8 mouse cellular contexts compared by ENCODE assay signal in genomic region chr4:137469845-137470692, GRCm38 (mm10). TPM values are rescaled to one million over a fixed set of nuclear protein-coding genes. Genes with fewer than 3 reads are reported as not detected.
DNase-seq lines count a peak whose midpoint lies in the region; ATAC-seq and TF ChIP-seq lines count a peak whose summit lies in the region.

No protein-coding gene starts in this region.

- H3K27me3 ChIP-seq in lung, embryonic 14.5 days (ENCODE audit: insufficient read depth, low read length), result no peaks in the 10 kb centered on the region
- H3K27me3 ChIP-seq in forebrain, embryonic 10.5 days (ENCODE audit: poor library complexity, severe bottlenecking), result peaks cover 8% of the 10 kb centered on the region
- no peaks in the 10 kb centered on the region for H3K27me3 ChIP-seq in intestine, postnatal 0 days (replicated peaks; ENCODE audit: control insufficient read depth, insufficient read depth, low read length)
- peaks cover 5% of the 10 kb centered on the region; the same call in 1 of the 2 replicates for H3K27me3 ChIP-seq in neural tube, embryonic 15.5 days (replicated peaks)

- peak overlapping the region; percentile 92 for H3K4me3 ChIP-seq in lung, embryonic 14.5 days (ENCODE audit: low read depth, low read length)
- peak overlapping the region; percentile 85 for H3K4me3 ChIP-seq in forebrain, embryonic 10.5 days
- peak overlapping the region; percentile 64 for H3K4me3 ChIP-seq in intestine, postnatal 0 days (ENCODE audit: low read depth, low read length)
- H3K4me3 ChIP-seq in neural tube, embryonic 15.5 days (replicated peaks), result peak overlapping the region; percentile 58

- no peaks in the 10 kb centered on the region for H3K9me3 ChIP-seq in lung, embryonic 14.5 days (ENCODE audit: low read depth, low read length)
- H3K9me3 ChIP-seq in forebrain, embryonic 10.5 days, result no peaks in the 10 kb centered on the region
- no peaks in the 10 kb centered on the region for H3K9me3 ChIP-seq in intestine, postnatal 0 days (ENCODE audit: control insufficient read depth)
- H3K9me3 ChIP-seq in neural tube, embryonic 15.5 days (replicated peaks), result no peaks in the 10 kb centered on the region

- no peak; the same call in 1 of the 2 replicates for ATAC-seq in lung, embryonic 14.5 days (ENCODE audit: insufficient read depth)
- no peak for ATAC-seq in intestine, postnatal 0 days
- ATAC-seq in neural tube, embryonic 15.5 days (ENCODE audit: low FRiP score), result no peak
- ATAC-seq in megakaryocyte progenitor cell, adult 5-6 weeks (replicated peaks; ENCODE audit: poor library complexity), result no peak

- 38% methylated on average over 15 of the region's 15 CpGs for WGBS in lung, embryonic 14.5 days
- 36% methylated on average over 15 of the region's 15 CpGs for WGBS in forebrain, embryonic 10.5 days
- 41% methylated on average over 15 of the region's 15 CpGs for WGBS in intestine, postnatal 0 days
- 39% methylated on average over 15 of the region's 15 CpGs for WGBS in neural tube, embryonic 15.5 days

- peak overlapping the region; percentile 83 for H3K27ac ChIP-seq in lung, embryonic 14.5 days (ENCODE audit: low read depth)
- peak overlapping the region; percentile 93 for H3K27ac ChIP-seq in forebrain, embryonic 10.5 days
- H3K27ac ChIP-seq in intestine, postnatal 0 days (ENCODE audit: low read depth, low read length), result no peak overlapping the region
- peak overlapping the region; percentile 51; the same call in 1 of the 2 replicates for H3K27ac ChIP-seq in neural tube, embryonic 15.5 days (replicated peaks)

- TF ChIP-seq CTCF in lung, embryonic 14.5 days (IDR thresholded peaks at IDR 0.05; ENCODE audit: low read depth), result peak; percentile 42
- TF ChIP-seq CTCF in intestine, postnatal 0 days (IDR thresholded peaks at IDR 0.05; ENCODE audit: low read depth), result peak; percentile 38

- H3K9ac ChIP-seq in lung, embryonic 14.5 days, result peak overlapping the region; percentile 81
- H3K9ac ChIP-seq in intestine, postnatal 0 days (ENCODE audit: low read depth, low read length), result peak overlapping the region; percentile 75; the same call in 1 of the 2 replicates
- H3K9ac ChIP-seq in neural tube, embryonic 15.5 days (replicated peaks), result peak overlapping the region; percentile 59

- DNase-seq in lung, embryonic 14.5 days, result no peak
- no peak for DNase-seq in lung, postnatal 10 days
- no peak for DNase-seq in forebrain, embryonic 10.5 days (ENCODE audit: extremely low spot score, low spot score)
- no peak for DNase-seq in layer of hippocampus, postnatal 10 days (ENCODE audit: low spot score in 2 of 2)
- DNase-seq in gastrocnemius, postnatal 4 days (ENCODE audit: low spot score in 2 of 2), result no peak

- peaks cover 48% of the 10 kb centered on the region for H3K4me1 ChIP-seq in lung, embryonic 14.5 days (ENCODE audit: insufficient read depth)
- H3K4me1 ChIP-seq in forebrain, embryonic 10.5 days, result peaks cover 78% of the 10 kb centered on the region
- H3K4me1 ChIP-seq in intestine, postnatal 0 days (replicated peaks; ENCODE audit: control insufficient read depth, insufficient read depth, low read length), result no peaks in the 10 kb centered on the region
- peaks cover 29% of the 10 kb centered on the region for H3K4me1 ChIP-seq in neural tube, embryonic 15.5 days

- 0 out of 2 replicates have a peak, but pooled peaks cover 4% of the 10 kb centered on the region for H3K36me3 ChIP-seq in lung, embryonic 14.5 days (ENCODE audit: insufficient read depth)
- H3K36me3 ChIP-seq in forebrain, embryonic 10.5 days (replicated peaks), result peaks cover 5% of the 10 kb centered on the region; the same call in 1 of the 2 replicates
- no peaks in the 10 kb centered on the region for H3K36me3 ChIP-seq in intestine, postnatal 0 days (ENCODE audit: control insufficient read depth, insufficient read depth)
- H3K36me3 ChIP-seq in neural tube, embryonic 15.5 days, result no peaks in the 10 kb centered on the region

- H3K4me2 ChIP-seq in lung, embryonic 14.5 days, result peak overlapping the region; percentile 74
- peak overlapping the region; percentile 92 for H3K4me2 ChIP-seq in intestine, postnatal 0 days (replicated peaks; ENCODE audit: low read depth)
- H3K4me2 ChIP-seq in neural tube, embryonic 15.5 days, result peak overlapping the region; percentile 99

RNA-seq across cellular contexts. Expression of gene Hspg2, which starts 1.5 kb away (rescaled TPM):
- polyA plus RNA-seq in lung, embryonic 14.5 days (2014; fragmentation: Nextera tagmentation; extraction: Ambion mirVana), result 51.2 and 58.1 TPM in 2 replicates
- polyA plus RNA-seq in forebrain, embryonic 10.5 days (2016; fragmentation: Nextera tagmentation; extraction: Ambion mirVana), result 15.6 and 17.9 TPM in 2 replicates
- polyA plus RNA-seq in intestine, postnatal 0 days (2015; fragmentation: Nextera tagmentation; extraction: Ambion mirVana), result 16.3 and 16.4 TPM in 2 replicates
- polyA plus RNA-seq in neural tube, embryonic 15.5 days (2015; fragmentation: Nextera tagmentation; extraction: Ambion mirVana), result 7.5 and 9.8 TPM in 2 replicates
- total RNA-seq in layer of hippocampus, postnatal 10 days (2021), result 10 to 100 TPM; 13.7 to 14.8 TPM
- total RNA-seq in megakaryocyte progenitor cell, adult 5-6 weeks (2015), result 0.37 TPM in 1 of 2 replicates, not detected in the other
- not detected in 2 replicates for total RNA-seq in megakaryocyte progenitor cell, adult 5-6 weeks (2017)
- 100 to 1,000 TPM; 336 to 381 TPM for total RNA-seq in gastrocnemius, postnatal 4 days (2021)

RNA-seq across cellular contexts. Expression of gene 1700013G24Rik, which starts 17.0 kb away (rescaled TPM):
- polyA plus RNA-seq in lung, embryonic 14.5 days (2014; fragmentation: Nextera tagmentation; extraction: Ambion mirVana), result not detected in 2 replicates
- not detected in 2 replicates for polyA plus RNA-seq in forebrain, embryonic 10.5 days (2016; fragmentation: Nextera tagmentation; extraction: Ambion mirVana)
- not detected in 2 replicates for polyA plus RNA-seq in intestine, postnatal 0 days (2015; fragmentation: Nextera tagmentation; extraction: Ambion mirVana)
- not detected in 2 replicates for polyA plus RNA-seq in neural tube, embryonic 15.5 days (2015; fragmentation: Nextera tagmentation; extraction: Ambion mirVana)
- total RNA-seq in layer of hippocampus, postnatal 10 days (2021), result not detected
- total RNA-seq in megakaryocyte progenitor cell, adult 5-6 weeks (2015), result not detected in 2 replicates
- total RNA-seq in megakaryocyte progenitor cell, adult 5-6 weeks (2017), result not detected in 2 replicates
- under 1 TPM in 1 of 2 experiments, not detected in 1; 0.34 TPM for total RNA-seq in gastrocnemius, postnatal 4 days (2021)

RNA-seq across cellular contexts. Expression of gene Cela3b, which starts 39.7 kb away (rescaled TPM):
- polyA plus RNA-seq in lung, embryonic 14.5 days (2014; fragmentation: Nextera tagmentation; extraction: Ambion mirVana), result not detected in 2 replicates
- polyA plus RNA-seq in forebrain, embryonic 10.5 days (2016; fragmentation: Nextera tagmentation; extraction: Ambion mirVana), result not detected in 2 replicates
- polyA plus RNA-seq in intestine, postnatal 0 days (2015; fragmentation: Nextera tagmentation; extraction: Ambion mirVana), result 9.1 and 13.6 TPM in 2 replicates
- polyA plus RNA-seq in neural tube, embryonic 15.5 days (2015; fragmentation: Nextera tagmentation; extraction: Ambion mirVana), result 0.86 TPM in 1 of 2 replicates, not detected in the other
- total RNA-seq in layer of hippocampus, postnatal 10 days (2021), result not detected
- total RNA-seq in megakaryocyte progenitor cell, adult 5-6 weeks (2015), result not detected in 2 replicates
- not detected in 2 replicates for total RNA-seq in megakaryocyte progenitor cell, adult 5-6 weeks (2017)
- under 1 TPM in 1 of 2 experiments, not detected in 1; 0.34 TPM for total RNA-seq in gastrocnemius, postnatal 4 days (2021)
